Mouse (Mus musculus) liver, embryonic 14.5 days (tissue): ENCODE data around the gene Egln3.

Experiments used
- CTCF ChIP-seq: IDR thresholded peaks from 2 replicates; pipeline ENCODE4 v1.5.1; 2016; ENCODE audit warnings: antibody characterized with exemption, low read depth, control low read depth
- EP300 ChIP-seq: IDR thresholded peaks from 2 replicates; pipeline ENCODE4 v1.6.1; 2016; ENCODE audit warnings: antibody characterized with exemption, low read depth

DNA sequence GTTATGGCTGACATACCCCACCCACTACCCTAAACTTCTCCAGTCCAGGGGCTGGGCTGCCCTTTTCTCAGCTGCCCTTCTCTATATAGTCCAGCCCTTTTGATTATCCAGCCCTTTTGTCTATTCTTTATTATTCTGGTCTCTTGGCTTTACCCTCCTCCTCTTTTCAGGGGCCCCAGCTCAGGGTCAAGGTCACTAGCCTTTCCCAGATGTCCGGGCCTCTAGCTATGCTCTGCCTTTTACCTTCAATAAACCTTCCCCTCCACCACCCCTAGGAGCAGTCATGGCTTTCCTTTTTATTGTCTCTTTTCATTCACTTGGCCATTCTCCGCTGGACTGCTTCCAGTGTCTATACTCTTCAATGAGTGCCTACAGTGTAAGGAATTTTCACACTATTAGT, 22.7 kb upstream of the Egln3 start:
- TF ChIP-seq CTCF (no peak), EP300 (no peak)
